Mouse (Mus musculus): ENCODE data around the gene Dnmt3b. TPM values are rescaled to one million over a fixed set of nuclear protein-coding genes. Genes with fewer than 3 reads are reported as not detected.

The Dnmt3b gene
- total RNA-seq (2021) = under 1 TPM; 0.47 to 0.58 TPM
- long read RNA-seq, experiment 1, partial matches to known transcripts = 0 of 1 reads
- long read RNA-seq, experiment 1, other reads (novel, unspliced or antisense) = 1 of 1 reads
- long read RNA-seq, experiment 2, partial matches to known transcripts = 1 of 1 reads
- long read RNA-seq, experiment 2, other reads (novel, unspliced or antisense) = 0 of 1 reads

DNA sequence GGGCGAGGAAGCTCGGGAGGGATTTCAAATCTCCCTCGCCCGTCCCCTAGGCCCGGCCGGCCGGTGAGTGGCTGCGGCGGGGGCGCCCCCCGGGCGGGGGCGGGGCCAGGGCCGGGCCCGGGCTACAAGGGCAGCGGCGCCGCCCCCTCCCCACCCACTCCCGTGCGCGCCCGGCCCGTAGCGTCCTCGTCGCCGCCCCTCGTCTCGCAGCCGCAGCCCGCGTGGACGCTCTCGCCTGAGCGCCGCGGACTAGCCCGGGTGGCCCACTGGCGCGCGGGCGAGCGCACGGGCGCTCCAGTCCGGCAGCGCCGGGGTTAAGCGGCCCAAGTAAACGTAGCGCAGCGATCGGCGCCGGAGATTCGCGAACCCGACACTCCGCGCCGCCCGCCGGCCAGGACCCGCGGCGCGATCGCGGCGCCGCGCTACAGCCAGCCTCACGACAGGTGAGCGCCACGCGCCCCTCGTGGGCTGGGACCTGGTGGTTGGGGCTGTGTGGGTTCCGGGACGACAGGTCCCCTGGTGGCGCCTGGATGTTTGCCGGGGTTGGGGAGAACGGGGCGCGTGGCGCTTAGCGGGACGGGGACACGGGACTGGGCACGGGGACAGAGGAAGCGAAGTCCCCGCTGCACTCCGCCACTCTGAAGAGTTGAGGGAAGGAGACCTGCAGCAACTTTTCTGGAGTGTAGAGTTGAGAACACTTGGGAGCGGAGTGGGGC lies at the start of gene Dnmt3b:
Gene Dnmt3b (plus strand): TSS at position 153 of the 716 bp plus-strand sequence.
- DNase-seq (ENCODE audit: low spot score in 2 of 2) = peak in 1 of 2 experiments; percentile 42

DNA sequence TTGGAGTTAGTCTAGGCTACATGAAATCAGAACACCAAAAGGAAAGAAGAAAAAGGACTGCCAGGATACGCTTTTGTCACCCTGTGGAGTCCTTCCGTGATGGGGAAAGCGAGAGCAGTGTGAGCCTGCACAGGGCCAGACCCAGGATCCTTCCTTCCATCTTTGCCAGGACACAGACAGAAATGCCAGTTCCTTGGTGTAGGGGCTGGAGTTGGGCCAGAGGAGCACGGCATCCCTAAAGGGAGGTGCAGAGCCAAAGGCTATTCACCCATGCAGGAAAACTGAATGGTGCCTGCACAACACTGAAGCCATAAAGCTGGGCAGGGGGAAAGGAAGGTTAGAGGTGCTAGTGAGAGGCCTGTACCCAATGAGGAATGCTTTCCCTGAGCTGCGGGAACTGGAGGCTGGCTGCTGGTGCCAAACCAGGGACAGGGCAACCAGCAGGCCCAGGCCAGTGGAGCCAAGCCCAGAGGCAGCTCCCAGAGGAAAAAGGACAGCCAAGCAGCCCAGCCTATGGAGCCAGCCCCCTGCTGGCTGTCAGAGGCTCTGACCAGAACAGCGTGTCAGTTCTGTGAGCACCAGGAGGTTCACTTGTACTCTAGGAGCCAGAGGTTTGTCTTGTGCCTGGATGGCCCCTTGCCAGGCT lies 49.1 kb upstream of the Dnmt3b start:
- peak in 1 of 2 experiments; percentile 26 for DNase-seq (ENCODE audit: low spot score in 2 of 2)

DNA sequence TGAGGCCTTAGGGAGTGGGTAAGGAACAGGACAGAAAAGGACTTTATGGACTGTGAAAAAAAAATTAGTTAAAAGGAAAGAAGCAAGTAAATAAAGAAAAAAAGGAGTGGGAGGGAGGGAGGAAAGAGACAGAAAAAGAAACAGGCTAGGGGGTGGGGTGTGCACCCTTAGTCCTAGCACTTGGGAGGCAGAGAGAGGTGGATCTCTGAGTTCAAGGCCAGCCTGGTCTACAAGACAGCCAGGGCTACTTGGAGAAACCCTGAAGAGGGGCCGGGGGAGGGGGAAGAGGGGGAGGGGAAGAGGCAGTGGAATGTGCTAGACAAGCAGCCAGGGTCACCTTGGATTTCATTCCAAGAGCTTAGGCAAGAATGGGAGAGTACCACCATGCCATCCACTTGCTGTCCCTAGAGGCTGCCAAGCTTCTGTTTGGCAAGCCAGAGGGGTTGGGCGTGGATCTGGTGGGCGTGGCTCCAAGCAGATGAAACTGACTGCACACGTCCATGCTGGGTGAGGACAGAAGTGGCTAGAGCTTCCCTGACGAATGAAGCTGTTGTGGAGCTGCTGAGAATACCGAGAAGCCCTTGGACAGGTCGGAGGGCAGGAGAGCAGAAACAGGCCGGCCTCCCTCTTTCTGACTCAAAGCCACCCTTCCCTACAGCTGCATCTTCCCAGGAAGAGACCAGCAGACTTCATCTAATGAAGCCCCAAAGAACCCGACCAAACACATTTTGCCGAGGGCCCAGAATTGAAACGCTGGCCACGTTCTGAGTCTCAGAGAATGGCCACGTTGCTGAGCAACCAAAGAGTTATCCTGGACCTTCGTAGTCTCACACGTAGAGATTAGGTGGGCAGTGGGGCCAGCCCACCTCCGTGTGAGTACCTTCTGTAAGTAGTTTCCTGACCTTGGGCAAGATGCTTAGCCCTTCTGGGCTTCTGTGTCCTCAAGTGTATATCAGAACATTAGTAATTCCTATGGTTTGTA lies 48.3 kb upstream of the Dnmt3b start:
- DNase-seq (ENCODE audit: low spot score in 2 of 2) = no peak

DNA sequence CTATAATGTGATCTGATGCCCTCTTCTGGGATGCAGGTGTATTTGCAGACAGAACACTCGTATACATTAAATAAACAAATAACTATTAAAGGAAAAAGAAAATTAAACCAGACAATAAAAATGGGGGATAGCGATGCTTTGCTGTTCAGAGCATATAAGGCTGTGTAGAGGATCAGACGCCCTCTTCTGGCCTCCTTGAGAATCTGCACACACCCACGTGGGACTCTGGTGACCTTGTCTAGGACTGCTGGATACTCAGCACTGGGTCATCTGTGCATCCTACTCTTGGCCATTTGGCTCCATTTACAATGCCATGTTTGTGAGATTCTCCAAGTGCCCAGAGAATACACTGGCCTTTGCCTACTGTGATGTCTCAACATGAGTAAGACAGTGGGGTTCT lies 45.5 kb upstream of the Dnmt3b start:
- DNase-seq (ENCODE audit: low spot score in 2 of 2) = no peak

DNA sequence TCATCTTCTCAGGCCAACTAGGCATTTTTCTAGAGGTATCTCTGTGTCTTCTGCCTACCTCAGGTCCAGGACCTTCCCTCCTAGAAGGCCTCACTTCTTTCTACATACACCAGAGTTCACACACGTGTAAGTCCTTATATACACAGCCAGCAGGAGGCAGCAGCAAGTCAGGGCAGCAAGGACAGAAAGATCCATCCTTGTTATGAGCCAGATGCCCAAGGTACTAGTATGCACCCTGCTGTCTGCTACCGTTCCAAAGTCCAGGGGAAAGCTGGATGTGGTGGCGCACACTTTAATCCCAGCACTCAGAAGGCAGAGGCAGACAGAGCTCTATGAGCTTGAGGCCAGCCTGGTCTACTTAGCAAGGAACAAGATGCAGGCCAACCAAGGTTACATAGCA lies 42.8 kb upstream of the Dnmt3b start:
- no peak for DNase-seq (ENCODE audit: low spot score in 2 of 2)

DNA sequence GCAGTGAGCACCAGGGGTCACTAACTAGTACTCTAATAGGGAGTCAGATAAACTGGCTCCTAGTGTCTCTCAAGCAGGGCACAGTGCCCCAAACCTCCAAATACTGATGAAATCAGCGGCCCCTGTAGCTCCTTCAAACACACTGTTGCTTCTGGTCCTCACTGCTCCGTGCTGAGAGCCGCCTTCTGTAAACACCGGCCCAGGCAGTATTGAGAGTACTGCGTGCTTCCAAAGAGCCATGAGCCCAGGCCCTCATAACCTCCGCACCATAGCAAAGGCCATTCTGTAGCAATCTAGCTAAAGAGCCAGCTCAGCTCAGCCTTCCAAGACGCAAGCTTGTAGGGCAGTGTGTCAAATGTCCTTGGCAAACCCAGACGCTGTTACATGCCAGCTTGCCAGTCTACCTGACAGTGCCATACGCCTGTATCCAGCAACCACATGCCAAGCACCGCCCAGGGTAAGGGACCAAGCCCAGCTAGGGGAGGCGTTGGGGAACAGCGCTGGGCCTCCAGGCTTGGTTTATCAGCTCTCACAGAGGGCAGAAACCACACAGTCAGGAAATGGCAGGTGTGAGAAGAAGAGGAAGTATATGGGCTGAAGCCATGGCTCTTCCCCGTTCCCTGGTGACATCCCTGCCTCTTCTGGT lies 41.3 kb upstream of the Dnmt3b start:
- DNase-seq (ENCODE audit: low spot score in 2 of 2) = no peak

DNA sequence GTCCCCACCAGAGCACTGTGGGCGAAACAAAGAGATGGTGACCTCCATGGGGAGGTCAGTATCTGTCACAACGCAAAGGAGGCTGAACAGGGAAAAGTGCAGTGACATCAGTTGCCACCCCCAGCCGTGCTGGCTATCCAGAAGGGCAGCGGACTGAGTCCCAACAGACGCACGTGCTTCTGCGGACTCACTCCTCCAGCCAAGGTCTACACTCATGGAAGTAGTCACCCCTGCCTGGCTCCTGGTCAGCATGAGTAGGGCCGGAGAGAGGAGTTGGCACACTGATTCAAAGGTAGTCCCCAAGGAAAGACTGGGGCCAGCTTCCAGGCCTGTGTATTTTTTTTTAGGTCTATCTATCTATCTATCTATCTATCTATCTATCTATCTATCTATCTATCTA lies 40.2 kb upstream of the Dnmt3b start:
- DNase-seq (ENCODE audit: low spot score in 2 of 2) = no peak

DNA sequence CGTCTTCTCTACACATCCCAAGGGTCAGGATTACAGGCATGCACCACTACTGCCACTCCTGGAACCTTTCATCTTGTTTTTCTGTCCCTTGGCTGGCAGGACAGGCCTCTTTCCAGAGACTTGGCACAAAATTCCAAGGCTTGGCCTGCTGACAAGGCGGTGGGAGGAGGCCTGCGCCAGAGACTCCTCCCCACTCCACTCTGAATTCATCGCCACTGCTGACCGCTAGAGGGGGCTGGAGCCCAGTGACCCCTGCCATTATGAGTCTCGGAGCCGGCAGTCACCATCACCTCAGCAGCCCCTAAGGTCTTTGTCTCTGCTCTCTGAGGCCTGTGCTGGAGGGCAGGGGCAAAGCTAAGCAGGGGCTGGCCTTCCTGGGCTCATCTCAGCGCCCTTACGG lies 39.7 kb upstream of the Dnmt3b start:
- peak; percentile 81 to 83 for DNase-seq (ENCODE audit: low spot score in 2 of 2)

DNA sequence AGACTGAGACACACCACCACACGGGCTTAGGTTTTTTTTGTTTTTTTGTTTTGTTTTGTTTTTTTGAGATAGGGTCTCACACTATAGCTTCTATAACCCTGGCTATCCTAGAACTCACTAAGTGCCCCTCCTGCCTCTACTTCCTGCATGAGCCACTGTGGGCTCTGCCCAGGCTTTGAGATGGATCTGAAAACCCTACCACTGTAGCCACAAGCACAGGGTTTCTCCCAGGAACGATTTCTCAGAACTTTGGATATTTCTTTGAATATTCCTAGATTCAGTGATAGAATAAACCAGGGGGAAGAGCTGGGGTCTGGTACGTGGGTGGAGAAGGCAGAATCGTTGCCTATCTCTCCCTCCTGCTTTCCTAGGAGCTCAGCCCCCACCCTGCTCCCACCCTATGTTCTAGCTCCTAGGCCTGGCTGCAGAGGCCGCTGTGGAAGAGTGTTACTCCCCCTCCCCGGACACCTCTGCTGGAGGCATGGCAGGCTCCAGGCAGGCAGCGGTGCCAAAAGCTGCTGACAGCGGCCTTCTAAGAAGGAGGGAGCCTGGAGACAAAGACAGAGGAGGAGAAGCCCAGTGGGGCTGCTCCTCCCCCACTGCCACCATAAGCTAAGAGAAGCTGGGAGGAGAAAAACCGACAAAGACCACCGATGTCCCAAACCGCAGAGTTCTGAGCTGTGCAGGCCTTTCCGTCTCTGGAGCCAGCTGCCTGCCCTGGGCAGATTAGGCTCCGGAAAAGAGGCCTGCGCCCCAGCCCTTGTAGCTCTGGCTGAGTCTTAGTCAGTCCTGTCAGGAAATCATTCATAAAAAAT lies 38.6 kb upstream of the Dnmt3b start:
- peak in 1 of 2 experiments; percentile 31 for DNase-seq (ENCODE audit: low spot score in 2 of 2)

DNA sequence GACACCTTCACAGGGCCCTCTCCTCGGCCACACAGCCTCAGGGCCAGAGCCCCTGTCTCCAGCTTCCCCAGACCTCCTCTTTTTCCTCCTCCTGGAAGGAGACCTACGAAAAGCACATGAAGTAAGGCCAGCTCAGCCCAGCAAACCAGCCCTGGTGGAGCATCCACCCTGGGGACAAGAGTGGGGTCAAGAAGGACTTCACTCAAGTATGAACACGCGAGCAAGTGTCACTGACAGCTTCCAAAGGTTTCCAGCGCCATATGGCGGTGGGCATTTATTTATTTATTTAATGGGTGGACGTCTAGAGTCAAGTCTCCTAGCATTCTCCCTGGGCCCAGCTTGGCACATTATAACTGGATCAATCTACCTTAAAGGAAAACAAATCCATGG lies 38.0 kb upstream of the Dnmt3b start:
- no peak for DNase-seq (ENCODE audit: low spot score in 2 of 2)

DNA sequence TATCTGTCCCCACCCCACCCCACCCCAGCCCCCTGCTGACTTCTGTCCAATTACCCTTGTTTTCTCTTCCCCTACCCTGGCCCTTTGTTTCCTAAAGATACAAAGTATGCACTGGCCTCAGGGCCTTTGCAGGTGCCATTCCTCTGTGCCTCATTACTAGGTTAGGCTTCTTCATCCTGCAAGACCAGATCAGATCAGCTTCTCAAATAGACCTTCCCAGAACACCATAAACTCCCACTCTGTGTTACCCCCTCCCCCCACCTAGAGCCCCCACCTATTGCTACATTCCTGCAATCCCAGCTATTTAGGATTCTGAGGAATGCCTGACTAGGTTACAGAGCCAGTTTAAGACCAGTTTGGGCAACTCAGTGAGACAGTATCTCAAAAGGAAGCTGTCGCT lies 37.5 kb upstream of the Dnmt3b start:
- DNase-seq (ENCODE audit: low spot score in 2 of 2) = no peak

DNA sequence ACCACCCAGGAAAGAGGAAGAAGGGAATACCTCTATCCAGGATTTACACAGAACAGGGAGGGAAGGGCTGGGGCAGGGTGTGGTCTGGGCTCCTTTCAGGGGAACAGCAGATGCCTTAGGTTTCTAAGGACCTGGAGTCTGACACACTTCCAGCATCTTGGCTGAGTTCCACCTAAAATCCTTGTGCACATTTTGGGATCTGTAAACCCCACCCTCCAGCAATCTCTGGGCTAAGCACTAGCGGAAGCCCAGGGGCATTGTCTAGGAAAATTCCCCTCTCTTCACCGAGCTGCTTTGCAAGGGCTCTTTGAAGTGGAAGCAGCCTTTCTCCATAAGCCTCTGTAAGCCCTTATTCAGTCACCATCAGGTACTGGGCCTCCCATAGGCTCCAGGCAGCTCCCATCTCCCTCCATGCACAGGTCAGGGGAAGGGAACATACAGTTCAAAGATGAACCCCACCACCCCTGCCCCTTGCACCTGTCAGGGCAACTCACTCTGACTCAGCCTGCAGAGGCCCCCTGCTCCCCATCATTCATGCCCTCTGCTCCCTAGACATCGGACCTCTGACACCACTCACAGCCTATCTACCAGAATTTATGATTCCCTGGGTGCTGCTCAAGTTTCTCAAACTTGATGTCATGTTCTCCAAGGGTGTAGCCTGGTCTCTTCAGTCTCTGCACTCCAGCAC lies 36.5 kb upstream of the Dnmt3b start:
- no peak for DNase-seq (ENCODE audit: low spot score in 2 of 2)

DNA sequence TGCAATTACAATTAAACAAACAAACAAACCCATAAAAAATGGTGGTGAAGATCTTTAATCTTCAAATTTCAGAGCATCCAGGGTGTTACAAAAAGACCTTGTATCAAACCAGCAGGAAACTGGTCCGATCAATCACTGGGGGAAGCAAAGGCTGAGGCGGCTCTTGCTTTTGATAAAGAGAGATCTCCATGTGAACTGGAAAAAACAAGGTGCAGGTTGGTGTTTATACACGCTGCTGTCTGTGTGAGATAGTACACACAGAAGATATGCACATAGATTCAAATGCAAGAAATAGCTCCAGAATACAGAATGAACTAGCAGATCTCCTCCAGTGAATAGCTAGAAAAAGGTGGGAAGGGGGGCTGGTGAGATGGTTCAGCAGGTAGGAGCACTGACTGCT lies 32.4 kb upstream of the Dnmt3b start:
- DNase-seq (ENCODE audit: low spot score in 2 of 2) = no peak

DNA sequence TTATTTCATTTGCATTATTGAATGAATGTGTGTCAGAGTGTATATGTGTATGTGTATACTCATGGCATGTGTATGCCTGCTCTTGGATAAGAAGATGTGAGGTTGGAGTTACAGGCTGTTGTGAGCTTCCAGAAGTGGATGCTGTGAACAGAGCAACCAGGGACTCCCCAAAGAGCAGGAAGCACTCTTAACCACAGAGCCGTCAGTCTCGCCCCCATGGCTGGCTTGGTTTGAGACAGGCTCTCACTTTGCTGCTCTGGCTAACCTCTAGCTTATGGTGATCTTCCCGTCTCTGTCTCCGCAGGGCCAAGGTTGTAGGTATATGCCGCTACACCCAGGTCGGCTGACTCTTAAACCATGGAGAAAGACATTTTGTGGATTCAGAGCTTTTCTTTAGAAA lies 30.8 kb upstream of the Dnmt3b start:
- no peak for DNase-seq (ENCODE audit: low spot score in 2 of 2)

DNA sequence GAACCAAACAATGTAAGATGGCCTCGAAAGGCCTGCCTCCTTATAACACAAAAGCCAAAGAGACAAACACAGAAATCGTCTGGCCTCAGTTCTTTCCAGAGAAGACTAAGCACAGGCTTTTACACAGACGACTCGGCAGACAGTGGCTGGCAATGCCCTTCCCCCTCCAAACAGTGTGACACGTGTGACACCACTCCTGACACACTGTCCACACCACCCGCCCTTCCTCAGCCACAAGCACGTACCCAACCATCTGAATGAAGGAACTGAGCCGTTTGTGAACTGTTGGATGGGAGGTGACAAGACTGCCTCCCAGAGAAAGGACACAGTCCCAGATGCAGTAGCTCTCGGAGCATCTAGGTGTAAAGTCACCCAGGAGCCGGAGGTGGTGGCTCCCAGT lies 30.4 kb upstream of the Dnmt3b start:
- no peak for DNase-seq (ENCODE audit: low spot score in 2 of 2)

DNA sequence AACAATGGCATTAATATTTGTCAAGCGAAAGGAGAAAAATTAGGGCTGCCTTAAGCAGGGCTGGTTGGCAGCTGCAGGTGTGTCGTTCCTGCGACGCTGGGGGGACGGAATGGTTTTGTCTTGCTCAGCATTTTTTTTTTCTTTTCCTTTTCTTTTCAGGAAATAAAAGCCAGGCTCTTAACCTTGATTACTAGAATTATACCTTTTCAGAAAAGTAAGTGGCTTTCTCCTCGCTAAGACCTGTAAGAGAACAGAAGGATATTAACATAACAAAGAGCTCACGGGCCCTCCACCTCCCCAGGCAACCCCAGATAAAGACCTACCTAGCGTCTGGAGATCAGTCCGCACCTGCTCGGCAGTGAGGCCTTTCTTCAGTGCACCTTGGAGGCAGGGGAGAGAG lies 26.8 kb upstream of the Dnmt3b start:
- no peak for DNase-seq (ENCODE audit: low spot score in 2 of 2)

DNA sequence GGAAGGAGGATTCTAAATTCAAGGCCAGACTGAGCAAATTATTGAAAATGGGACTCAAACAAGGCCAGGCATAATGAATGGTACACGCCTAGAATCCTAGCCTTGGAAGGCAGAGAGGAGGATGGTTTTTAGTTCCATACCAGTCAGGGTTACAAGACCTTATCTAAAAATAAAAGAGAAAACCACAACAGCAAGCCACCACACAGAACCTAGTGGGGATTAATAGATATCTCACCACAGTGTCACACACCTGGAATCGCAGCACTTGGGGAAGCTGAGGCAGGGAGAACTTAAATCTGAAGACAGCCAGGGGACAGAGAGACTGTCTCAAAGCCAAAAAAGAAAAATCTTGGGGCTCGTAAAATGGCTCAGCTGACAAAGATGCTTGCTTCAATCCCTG lies 18.3 kb upstream of the Dnmt3b start:
- no peak for DNase-seq (ENCODE audit: low spot score in 2 of 2)

DNA sequence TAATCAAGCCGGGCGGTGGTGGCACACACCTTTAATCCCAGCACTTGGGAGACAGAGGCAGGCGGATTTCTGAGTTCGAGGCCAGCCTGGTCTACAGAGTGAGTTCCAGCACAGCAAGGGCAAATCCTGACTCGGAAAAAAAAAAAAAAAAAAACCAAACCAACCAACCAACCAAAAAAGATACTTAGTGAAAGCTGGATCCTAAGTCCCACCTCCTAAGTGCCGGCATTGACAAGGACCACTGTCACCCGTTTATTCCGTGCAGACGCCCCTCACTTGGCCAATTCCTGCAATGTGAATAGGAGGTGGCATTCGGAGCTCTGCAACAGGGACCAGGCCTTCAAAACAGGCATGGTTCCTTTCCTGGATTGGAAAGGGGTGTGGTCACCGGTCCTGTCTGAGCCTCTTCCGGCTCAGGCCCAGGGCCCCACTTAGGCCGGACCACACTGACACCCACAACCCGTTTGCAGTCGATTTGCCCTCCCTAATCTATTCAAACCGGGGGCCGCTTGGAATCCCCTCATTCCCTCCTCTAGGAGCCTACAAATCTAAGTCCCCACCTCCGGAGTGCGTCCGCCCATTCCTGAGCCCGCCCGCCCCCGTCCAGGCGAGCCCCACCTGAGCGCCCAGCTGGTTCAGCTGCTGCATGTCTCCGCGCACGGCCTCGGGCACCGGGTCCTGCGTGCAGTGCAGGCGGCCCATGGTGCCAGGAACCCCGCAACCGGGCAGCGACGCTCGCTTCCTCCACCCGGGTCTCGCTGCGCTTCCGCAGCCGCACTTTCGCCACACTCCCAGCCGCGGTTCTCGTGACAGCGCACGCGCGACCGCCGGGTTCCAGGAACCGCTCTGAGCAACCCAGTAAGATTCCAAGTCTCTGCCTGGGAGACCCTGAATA lies 17.0 kb upstream of the Dnmt3b start, which contains the start of gene Commd7:
Gene Commd7 (minus strand): TSS at position 806 of the 895 bp plus-strand sequence.
- peak; percentile 90 to 92 for DNase-seq (ENCODE audit: low spot score in 2 of 2)

All from left cerebral cortex, adult 18-20 months (tissue).